Mouse (Mus musculus): Measurements from ENCODE around the gene Ttc23l.

DNA sequence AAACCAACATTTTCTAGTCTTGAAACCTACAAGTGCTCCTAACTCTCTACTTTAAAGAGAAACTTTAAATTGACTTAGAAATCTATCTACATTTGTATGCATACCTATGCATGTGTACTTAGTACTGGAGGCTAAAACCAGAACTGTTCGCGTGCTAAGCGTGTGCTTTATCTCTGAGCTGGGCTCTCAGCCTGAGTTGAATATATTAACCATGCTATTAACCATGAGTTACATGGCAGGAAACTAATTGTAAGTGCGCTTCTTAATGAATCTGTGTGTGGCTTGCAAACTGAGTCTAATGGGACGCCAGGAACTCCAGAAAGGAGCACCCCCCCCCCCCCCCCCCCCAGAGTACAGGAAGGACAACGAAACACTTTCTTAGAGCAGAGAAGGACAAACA, 36.9 kb upstream of the Ttc23l start:
- TF ChIP-seq EP300 (IDR thresholded peaks at IDR 0.05; ENCODE audit: low read depth in 1 of 2, low read length in 2 of 2) (no peak), CTCF (IDR thresholded peaks at IDR 0.05 in 2 of 3, conservative IDR thresholded peaks at IDR 0.05 in 1 of 3; ENCODE audit: control insufficient read depth in 1 of 3, insufficient read depth in 1 of 3, low read depth in 2 of 3, low read length in 3 of 3, poor library complexity in 1 of 3, severe bottlenecking in 1 of 3) (no peak), CHD1 (IDR thresholded peaks at IDR 0.05; ENCODE audit: low read depth, low read length) (no peak), GABPA (IDR thresholded peaks at IDR 0.05; ENCODE audit: low read depth, low read length) (no peak), MAFK (IDR thresholded peaks at IDR 0.05; ENCODE audit: borderline replicate concordance, low read depth, low read length) (no peak), RAD21 (IDR thresholded peaks at IDR 0.05; ENCODE audit: low read depth, low read length) (no peak), TAL1 (IDR thresholded peaks at IDR 0.05; ENCODE audit: low read length) (no peak), USF1 (IDR thresholded peaks at IDR 0.05; ENCODE audit: low read depth, low read length) (no peak), UBTF (IDR thresholded peaks at IDR 0.05; ENCODE audit: borderline replicate concordance, insufficient read depth, low read depth, low read length) (no peak), POLR2A (IDR thresholded peaks at IDR 0.05; ENCODE audit: control insufficient read depth in 1 of 2, insufficient read depth in 1 of 2, low read depth in 1 of 2, low read length in 2 of 2, poor library complexity in 1 of 2) (no peak), BHLHE40 (IDR thresholded peaks at IDR 0.05; ENCODE audit: borderline replicate concordance, low read depth, low read length) (no peak)

Measured in MEL (cell line).